Mouse (Mus musculus): ENCODE results near the gene Trpc2. TPM values are rescaled to one million over a fixed set of nuclear protein-coding genes. Genes with fewer than 3 reads are reported as not detected.
A peak's percentile ranks its signal among the peaks of the same experiment; 100 is the strongest.

Gene Trpc2
- polyA plus RNA-seq, 1 experiment from 2014 or later = 0.17 TPM

DNA sequence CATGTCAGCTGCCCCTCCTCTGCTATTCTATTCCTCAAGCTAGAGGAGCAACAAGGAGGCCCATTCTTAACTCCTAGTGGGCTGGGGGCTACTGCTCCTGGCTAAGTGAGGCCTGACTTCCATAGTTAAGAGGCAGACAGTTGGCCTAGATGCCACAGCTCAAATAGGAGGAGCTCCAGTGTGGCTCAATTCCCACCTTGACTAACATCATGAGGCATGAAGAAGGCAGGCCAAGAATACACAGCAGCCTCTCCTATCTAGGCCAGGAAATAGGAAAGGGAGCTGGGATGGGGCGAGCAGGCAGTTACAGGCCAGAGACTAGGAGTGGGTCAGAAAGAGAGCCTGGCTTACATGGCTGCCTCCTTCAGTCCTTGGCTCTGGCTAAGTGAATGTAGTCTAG lies 25.3 kb downstream of the Trpc2 start:
- H3K9me3 ChIP-seq (replicated peaks; ENCODE audit: control insufficient read depth, low read length) = no peaks in the 10 kb centered on the region
- no peaks in the 10 kb centered on the region for H3K27me3 ChIP-seq (ENCODE audit: control insufficient read depth, insufficient read depth, low read length)
- no peak overlapping the region for H3K4me3 ChIP-seq (ENCODE audit: low read length)
- no peak for ATAC-seq (replicated peaks; ENCODE audit: extremely low read depth, insufficient read depth, low FRiP score)
- H3K9ac ChIP-seq (ENCODE audit: low read length) = no peak overlapping the region
- 64% methylated on average over 1 of the region's 1 CpGs for WGBS
- no peak overlapping the region for H3K4me2 ChIP-seq (ENCODE audit: low read depth, low read length)
- peaks cover 5% of the 10 kb centered on the region; the same call in 1 of the 2 replicates for H3K4me1 ChIP-seq (ENCODE audit: control insufficient read depth, insufficient read depth, low read length)
- H3K27ac ChIP-seq (ENCODE audit: low read length) = no peak overlapping the region
- H3K36me3 ChIP-seq (ENCODE audit: control insufficient read depth, insufficient read depth) = no peaks in the 10 kb centered on the region

DNA sequence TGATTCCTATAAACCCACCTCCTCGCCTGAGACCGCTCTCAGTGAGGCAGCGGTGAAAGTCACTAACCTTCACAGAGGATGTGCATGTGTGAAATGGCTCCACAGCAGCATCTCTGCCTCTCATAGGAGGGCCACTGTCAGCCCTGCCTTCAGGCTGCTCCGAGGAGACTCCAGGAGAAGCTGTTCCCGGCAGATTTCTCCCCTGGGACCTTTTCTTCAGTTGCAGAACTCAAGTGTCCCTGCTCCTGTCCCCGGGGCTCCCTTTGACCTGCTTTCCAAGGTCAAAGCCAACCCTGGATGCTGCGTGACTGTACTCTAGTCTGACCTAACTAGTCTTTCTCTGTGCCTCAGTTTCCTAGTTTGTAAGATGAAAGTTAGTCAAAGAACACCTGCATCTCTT lies 26.3 kb downstream of the Trpc2 start, which contains the start of gene Art5:
Art5 (minus strand) TSS at position 319 of the 400 bp plus-strand sequence.
- Histone ChIP-seq H3K36me3 (ENCODE audit: control insufficient read depth, insufficient read depth) (no peaks in the 10 kb centered on the region), H3K9me3 (replicated peaks; ENCODE audit: control insufficient read depth, low read length) (no peaks in the 10 kb centered on the region), H3K27ac (ENCODE audit: low read length) (no peak within 1 kb of the TSS), H3K4me3 (ENCODE audit: low read length) (no peak within 1 kb of the TSS), H3K4me1 (ENCODE audit: control insufficient read depth, insufficient read depth, low read length) (peaks cover 5% of the 10 kb centered on the region; the same call in 1 of the 2 replicates), H3K4me2 (ENCODE audit: low read depth, low read length) (no peak within 1 kb of the TSS), H3K9ac (ENCODE audit: low read length) (no peak within 1 kb of the TSS), H3K27me3 (ENCODE audit: control insufficient read depth, insufficient read depth, low read length) (no peaks in the 10 kb centered on the region)
- ATAC-seq (replicated peaks; ENCODE audit: extremely low read depth, insufficient read depth, low FRiP score) = no peak
- WGBS = 69% methylated on average over 7 of the region's 7 CpGs

DNA sequence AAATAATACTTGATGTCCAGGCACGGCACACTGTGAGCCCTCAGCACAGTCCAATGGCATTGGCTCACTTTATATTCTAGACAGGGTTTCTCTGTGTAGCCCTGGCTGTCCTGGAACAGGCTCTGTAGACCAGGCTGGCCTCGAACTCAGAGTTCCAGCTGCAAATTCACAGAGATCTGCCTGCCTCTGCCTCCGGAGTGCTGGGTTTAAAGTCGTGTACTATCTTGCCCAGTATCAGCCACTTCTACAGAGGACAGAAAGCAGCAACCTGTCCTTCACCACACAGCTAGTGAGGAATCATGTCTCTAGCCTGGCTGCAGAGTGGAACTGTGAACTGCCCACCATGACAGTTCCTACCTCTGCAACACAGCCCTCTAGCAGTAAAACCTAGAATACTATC lies 26.8 kb downstream of the Trpc2 start:
- Histone ChIP-seq H3K9me3 (replicated peaks; ENCODE audit: control insufficient read depth, low read length) (no peaks in the 10 kb centered on the region), H3K9ac (ENCODE audit: low read length) (no peak overlapping the region), H3K4me1 (ENCODE audit: control insufficient read depth, insufficient read depth, low read length) (peaks cover 5% of the 10 kb centered on the region; the same call in 1 of the 2 replicates), H3K27ac (ENCODE audit: low read length) (no peak overlapping the region), H3K4me2 (ENCODE audit: low read depth, low read length) (no peak overlapping the region), H3K4me3 (ENCODE audit: low read length) (no peak overlapping the region), H3K36me3 (ENCODE audit: control insufficient read depth, insufficient read depth) (no peaks in the 10 kb centered on the region), H3K27me3 (ENCODE audit: control insufficient read depth, insufficient read depth, low read length) (no peaks in the 10 kb centered on the region)
- no peak for ATAC-seq (replicated peaks; ENCODE audit: extremely low read depth, insufficient read depth, low FRiP score)
- WGBS = 82% methylated on average over 4 of the region's 4 CpGs

DNA sequence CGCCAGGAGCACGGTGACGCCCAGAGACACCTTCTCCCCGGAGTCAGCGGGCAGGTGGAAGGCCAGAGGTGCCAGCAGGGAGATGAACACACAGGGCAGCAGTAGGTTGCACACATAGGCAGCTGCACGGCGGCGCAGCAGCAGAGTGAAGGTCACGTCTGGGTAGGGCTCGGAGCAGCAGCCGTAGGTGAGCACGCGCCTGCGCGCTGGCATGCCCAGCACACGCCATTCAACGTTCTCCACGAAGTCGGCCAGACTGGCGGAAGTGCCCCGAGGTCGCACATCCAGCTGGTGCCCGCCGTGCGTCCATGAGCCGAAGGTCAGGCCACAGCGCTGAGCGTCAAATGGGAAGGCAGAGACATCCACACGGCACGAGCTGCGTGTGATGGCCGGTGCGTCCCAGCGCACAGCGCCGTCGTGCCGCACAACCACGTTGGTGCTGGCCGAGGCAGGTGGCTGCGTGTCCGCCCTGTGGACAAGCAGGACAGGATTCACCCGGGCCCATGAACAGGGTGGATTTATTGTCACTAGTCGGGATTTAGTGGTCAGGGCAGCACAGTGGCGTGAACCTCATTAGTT lies 30.3 kb downstream of the Trpc2 start:
- Histone ChIP-seq H3K4me2 (ENCODE audit: low read depth, low read length) (no peak overlapping the region), H3K9ac (ENCODE audit: low read length) (no peak overlapping the region), H3K27ac (ENCODE audit: low read length) (no peak overlapping the region), H3K4me1 (ENCODE audit: control insufficient read depth, insufficient read depth, low read length) (no peaks in the 10 kb centered on the region), H3K9me3 (replicated peaks; ENCODE audit: control insufficient read depth, low read length) (no peaks in the 10 kb centered on the region), H3K36me3 (ENCODE audit: control insufficient read depth, insufficient read depth) (no peaks in the 10 kb centered on the region), H3K27me3 (ENCODE audit: control insufficient read depth, insufficient read depth, low read length) (no peaks in the 10 kb centered on the region), H3K4me3 (ENCODE audit: low read length) (no peak overlapping the region)
- no peak for ATAC-seq (replicated peaks; ENCODE audit: extremely low read depth, insufficient read depth, low FRiP score)
- WGBS = 70% methylated on average over 45 of the region's 45 CpGs

DNA sequence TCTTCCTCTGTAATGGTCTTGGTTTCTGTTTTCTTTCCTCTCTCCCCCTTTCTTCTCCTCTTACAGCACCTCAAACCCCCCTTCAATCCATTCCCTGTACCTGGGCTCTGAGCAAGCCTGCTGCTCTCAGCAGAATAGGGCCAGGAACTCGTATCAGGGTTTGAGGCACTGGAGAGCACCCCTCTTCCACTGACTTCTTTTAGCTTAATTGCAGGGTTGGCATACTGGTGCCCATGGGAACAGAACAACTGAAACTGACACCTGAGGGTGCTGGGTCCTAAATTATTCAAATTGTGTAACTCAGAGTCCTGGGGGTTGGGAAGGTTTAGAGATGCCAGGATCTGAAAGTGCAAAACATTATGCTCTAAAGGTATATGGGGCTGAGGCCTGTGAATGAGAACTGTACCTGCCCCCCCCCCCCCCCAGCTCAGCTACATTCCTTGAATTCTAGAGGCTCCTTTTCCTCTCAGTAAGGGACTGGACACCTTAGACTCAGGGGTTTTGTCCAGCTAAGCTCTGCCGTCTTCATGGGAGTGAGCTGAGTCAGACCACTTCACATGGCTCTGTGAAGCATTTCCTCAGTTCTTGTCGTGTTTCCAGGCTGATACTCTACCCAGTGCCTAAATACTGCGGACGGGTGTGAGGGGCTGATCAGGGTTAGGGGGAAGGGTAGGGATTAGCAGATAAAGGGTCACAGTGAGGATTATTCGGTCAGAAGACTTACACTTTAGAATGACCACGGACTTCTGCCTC lies 33.8 kb downstream of the Trpc2 start, which contains the start of gene Chrna10:
Chrna10 (minus strand) TSS at position 250 of the 753 bp plus-strand sequence.
- ATAC-seq (replicated peaks; ENCODE audit: extremely low read depth, insufficient read depth, low FRiP score) = peak; percentile 49; the same call in 1 of the 2 replicates
- no peaks in the 10 kb centered on the region for H3K9me3 ChIP-seq (replicated peaks; ENCODE audit: control insufficient read depth, low read length)
- H3K4me3 ChIP-seq (ENCODE audit: low read length) = no peak within 1 kb of the TSS
- H3K4me1 ChIP-seq (ENCODE audit: control insufficient read depth, insufficient read depth, low read length) = no peaks in the 10 kb centered on the region
- WGBS = 36% methylated on average over 7 of the region's 7 CpGs
- no peaks in the 10 kb centered on the region for H3K27me3 ChIP-seq (ENCODE audit: control insufficient read depth, insufficient read depth, low read length)
- H3K36me3 ChIP-seq (ENCODE audit: control insufficient read depth, insufficient read depth) = peaks cover 25% of the 10 kb centered on the region
- no peak within 1 kb of the TSS for H3K9ac ChIP-seq (ENCODE audit: low read length)
- no peak within 1 kb of the TSS for H3K27ac ChIP-seq (ENCODE audit: low read length)
- no peak within 1 kb of the TSS for H3K4me2 ChIP-seq (ENCODE audit: low read depth, low read length)

DNA sequence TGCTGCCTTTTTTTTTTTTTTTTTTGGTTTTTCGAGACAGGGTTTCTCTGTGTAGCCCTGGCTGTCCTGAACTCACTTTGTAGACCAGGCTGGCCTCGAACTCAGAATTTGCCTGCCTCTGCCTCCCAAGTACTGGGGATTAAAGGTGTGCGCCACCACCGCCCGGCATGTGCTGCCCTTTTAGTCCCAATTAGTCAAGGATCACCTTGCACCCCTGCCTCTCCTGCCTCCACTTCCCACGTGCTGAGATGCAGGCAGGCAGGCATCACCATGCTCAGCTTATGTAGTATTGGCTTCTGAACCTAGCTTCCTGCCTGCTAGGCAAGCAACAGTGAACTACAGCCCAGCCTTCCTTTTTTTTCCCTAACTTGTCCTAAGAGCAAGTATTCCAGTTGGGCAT lies 34.5 kb downstream of the Trpc2 start:
- H3K4me2 ChIP-seq (ENCODE audit: low read depth, low read length) = no peak overlapping the region
- WGBS = 73% methylated on average over 6 of the region's 6 CpGs
- no peaks in the 10 kb centered on the region for H3K4me1 ChIP-seq (ENCODE audit: control insufficient read depth, insufficient read depth, low read length)
- no peak for ATAC-seq (replicated peaks; ENCODE audit: extremely low read depth, insufficient read depth, low FRiP score)
- H3K9me3 ChIP-seq (replicated peaks; ENCODE audit: control insufficient read depth, low read length) = no peaks in the 10 kb centered on the region
- peaks cover 31% of the 10 kb centered on the region for H3K36me3 ChIP-seq (ENCODE audit: control insufficient read depth, insufficient read depth)
- H3K27ac ChIP-seq (ENCODE audit: low read length) = no peak overlapping the region
- no peak overlapping the region for H3K4me3 ChIP-seq (ENCODE audit: low read length)
- no peak overlapping the region for H3K9ac ChIP-seq (ENCODE audit: low read length)
- H3K27me3 ChIP-seq (ENCODE audit: control insufficient read depth, insufficient read depth, low read length) = no peaks in the 10 kb centered on the region

DNA sequence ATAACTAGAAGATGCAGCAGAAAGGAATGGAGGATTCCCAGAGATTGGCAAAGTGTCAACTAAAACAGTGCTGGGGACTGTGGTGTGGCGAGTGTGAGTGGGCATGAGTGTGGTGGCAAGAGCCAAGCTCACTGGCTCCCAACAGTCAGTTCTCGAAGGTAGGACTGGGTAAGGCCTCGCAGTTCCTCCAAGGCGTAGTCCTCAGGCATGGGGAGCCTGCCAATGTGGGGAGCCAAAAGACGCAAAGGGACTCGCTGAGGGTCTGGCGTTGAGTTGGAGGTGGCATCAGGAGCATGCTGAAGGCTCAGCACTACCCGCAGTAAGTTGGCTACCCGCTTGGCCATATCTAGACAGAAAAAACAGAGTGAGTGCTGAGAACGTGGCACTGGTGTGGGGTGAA lies 37.4 kb downstream of the Trpc2 start:
- Histone ChIP-seq H3K27ac (ENCODE audit: low read length) (no peak overlapping the region), H3K4me2 (ENCODE audit: low read depth, low read length) (no peak overlapping the region), H3K27me3 (ENCODE audit: control insufficient read depth, insufficient read depth, low read length) (no peaks in the 10 kb centered on the region), H3K4me3 (ENCODE audit: low read length) (no peak overlapping the region), H3K4me1 (ENCODE audit: control insufficient read depth, insufficient read depth, low read length) (no peaks in the 10 kb centered on the region), H3K9ac (ENCODE audit: low read length) (no peak overlapping the region), H3K9me3 (replicated peaks; ENCODE audit: control insufficient read depth, low read length) (no peaks in the 10 kb centered on the region), H3K36me3 (ENCODE audit: control insufficient read depth, insufficient read depth) (peaks cover 59% of the 10 kb centered on the region)
- 92% methylated on average over 10 of the region's 10 CpGs for WGBS
- no peak for ATAC-seq (replicated peaks; ENCODE audit: extremely low read depth, insufficient read depth, low FRiP score)

DNA sequence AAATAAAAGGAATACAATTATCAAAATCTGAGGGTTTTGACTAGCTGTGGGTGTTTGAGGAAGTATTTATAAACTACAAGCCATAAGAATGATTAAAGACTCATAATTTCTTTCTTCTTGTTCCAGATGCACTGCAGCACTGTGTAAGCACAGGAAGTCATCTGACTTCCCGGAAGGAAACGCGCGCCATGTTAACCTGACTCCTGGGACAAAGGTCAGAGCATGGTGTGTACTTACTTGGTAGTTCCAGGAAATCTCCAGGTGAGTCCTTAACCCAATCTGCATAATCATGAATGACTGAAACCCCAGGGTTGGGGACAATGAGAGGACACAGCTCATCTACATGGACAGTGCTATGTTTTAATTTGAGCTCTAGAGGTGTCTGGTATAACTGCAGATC lies 49.5 kb downstream of the Trpc2 start:
- 78% methylated on average over 4 of the region's 4 CpGs for WGBS
- Histone ChIP-seq H3K9ac (ENCODE audit: low read length) (no peak overlapping the region), H3K4me2 (ENCODE audit: low read depth, low read length) (no peak overlapping the region), H3K4me3 (ENCODE audit: low read length) (no peak overlapping the region), H3K27ac (ENCODE audit: low read length) (no peak overlapping the region), H3K4me1 (ENCODE audit: control insufficient read depth, insufficient read depth, low read length) (no peaks in the 10 kb centered on the region), H3K9me3 (replicated peaks; ENCODE audit: control insufficient read depth, low read length) (no peaks in the 10 kb centered on the region), H3K27me3 (ENCODE audit: control insufficient read depth, insufficient read depth, low read length) (no peaks in the 10 kb centered on the region), H3K36me3 (ENCODE audit: control insufficient read depth, insufficient read depth) (peaks cover 63% of the 10 kb centered on the region)
- ATAC-seq (replicated peaks; ENCODE audit: extremely low read depth, insufficient read depth, low FRiP score) = no peak

DNA sequence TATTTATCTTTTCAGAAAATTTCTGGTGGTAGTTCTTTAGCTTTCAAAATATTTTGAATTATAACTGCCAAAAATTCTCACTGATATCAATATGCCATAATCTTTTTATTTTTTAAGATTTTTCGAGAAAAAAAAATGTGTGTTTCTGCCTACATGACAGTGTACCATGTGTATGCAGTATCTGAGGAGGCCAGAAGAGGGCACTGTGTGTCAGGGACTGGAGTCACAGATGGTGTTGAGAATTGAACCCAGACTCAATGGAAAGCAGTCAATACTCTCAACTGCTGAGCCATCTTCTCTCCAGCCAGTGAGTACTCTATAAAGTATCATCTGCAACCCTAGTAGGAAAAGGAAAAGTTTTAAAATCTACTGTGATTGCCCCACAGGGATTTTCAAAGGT lies 54.5 kb downstream of the Trpc2 start:
- H3K4me3 ChIP-seq (ENCODE audit: low read length) = no peak overlapping the region
- no peaks in the 10 kb centered on the region for H3K9me3 ChIP-seq (replicated peaks; ENCODE audit: control insufficient read depth, low read length)
- H3K4me1 ChIP-seq (ENCODE audit: control insufficient read depth, insufficient read depth, low read length) = no peaks in the 10 kb centered on the region
- H3K36me3 ChIP-seq (ENCODE audit: control insufficient read depth, insufficient read depth) = peaks cover 56% of the 10 kb centered on the region
- WGBS = 88% methylated on average over 1 of the region's 1 CpGs
- no peaks in the 10 kb centered on the region for H3K27me3 ChIP-seq (ENCODE audit: control insufficient read depth, insufficient read depth, low read length)
- no peak overlapping the region for H3K27ac ChIP-seq (ENCODE audit: low read length)
- H3K4me2 ChIP-seq (ENCODE audit: low read depth, low read length) = no peak overlapping the region
- no peak for ATAC-seq (replicated peaks; ENCODE audit: extremely low read depth, insufficient read depth, low FRiP score)
- no peak overlapping the region for H3K9ac ChIP-seq (ENCODE audit: low read length)

All from heart, embryonic 16.5 days (tissue).